ENCODE assay signal across 8 mouse cellular contexts in genomic region chr1:159812820-159813411, GRCm38 (mm10).
DNase-seq lines count a peak whose midpoint lies in the region; ATAC-seq and TF ChIP-seq lines count a peak whose summit lies in the region.

No protein-coding gene starts in this region.

- no peak overlapping the region for H3K27ac ChIP-seq in liver, embryonic 12.5 days

- H3K4me2 ChIP-seq in liver, embryonic 12.5 days, result peak overlapping the region; percentile 24; the same call in 1 of the 2 replicates

- 8% methylated on average over 8 of the region's 8 CpGs for WGBS in liver, embryonic 12.5 days (ENCODE audit: insufficient replicate concordance)

- peaks cover 33% of the 10 kb centered on the region for H3K4me1 ChIP-seq in E14TG2a.4 (replicated peaks; ENCODE audit: low read depth, low read length)
- peaks cover 4% of the 10 kb centered on the region for H3K4me1 ChIP-seq in liver, embryonic 12.5 days

- TF ChIP-seq CTCF in E14TG2a.4 (conservative IDR thresholded peaks at IDR 0.05; ENCODE audit: low read length), result no peak

- H3K9ac ChIP-seq in liver, embryonic 12.5 days, result no peak overlapping the region

- H3K9me3 ChIP-seq in E14TG2a.4 (ENCODE audit: low read length), result no peaks in the 10 kb centered on the region
- no peaks in the 10 kb centered on the region for H3K9me3 ChIP-seq in liver, embryonic 12.5 days (replicated peaks)

- H3K4me3 ChIP-seq in E14TG2a.4 (replicated peaks; ENCODE audit: low read length), result peak overlapping the region; percentile 20; the same call in 1 of the 2 replicates
- no peak overlapping the region for H3K4me3 ChIP-seq in liver, embryonic 12.5 days

- peak; percentile 72 for ATAC-seq in liver, embryonic 12.5 days
- ATAC-seq in monocyte, adult 5-6 weeks (replicated peaks; ENCODE audit: insufficient number of reproducible peaks, low FRiP score, low TSS enrichment, poor library complexity, severe bottlenecking), result peak; percentile 91

- peak; percentile 46 for DNase-seq in embryo, embryonic 11 days
- DNase-seq in heart, postnatal 36 days, result peak; percentile 2 to 6
- DNase-seq in layer of hippocampus, postnatal 25 days (ENCODE audit: extremely low spot score in 1 of 2, low spot score in 1 of 2), result no peak
- DNase-seq in ovary, postnatal 10 days (ENCODE audit: low spot score), result no peak
- no peak for DNase-seq in left cerebral cortex, postnatal 14 days (ENCODE audit: low spot score in 2 of 2)

- intact Hi-C loops in heart, postnatal 36 days (cut with DNase I), result no loop called here
- intact Hi-C loops in left cerebral cortex, postnatal 14 days (cut with DNase I), result no loop called here

- no peaks in the 10 kb centered on the region for H3K36me3 ChIP-seq in E14TG2a.4 (ENCODE audit: insufficient read depth, low read length)
- H3K36me3 ChIP-seq in liver, embryonic 12.5 days, result no peaks in the 10 kb centered on the region

- no peaks in the 10 kb centered on the region for H3K27me3 ChIP-seq in E14TG2a.4 (ENCODE audit: insufficient read depth, low read length)
- H3K27me3 ChIP-seq in liver, embryonic 12.5 days (replicated peaks), result no peaks in the 10 kb centered on the region

Comparison
In these comparisons a context has a peak if more than half of its experiments do, and no peak if none do; other contexts are left out.
1. DNase-seq: peak in embryo, embryonic 11 days (single experiment) and heart, postnatal 36 days (2 of 2); none in layer of hippocampus, postnatal 25 days (0 of 2), ovary, postnatal 10 days (single experiment) and left cerebral cortex, postnatal 14 days (0 of 2).